Mouse (Mus musculus): Measurements from ENCODE around the gene Sema6d. TPM values are rescaled to one million over a fixed set of nuclear protein-coding genes. Genes with fewer than 3 reads are reported as not detected.
A peak's percentile ranks its signal among the peaks of the same experiment; 100 is the strongest.

Sema6d gene
- polyA plus RNA-seq, 1 experiment from 2014 or later = 41.3 TPM

GRCm38 (mm10) chr2:124458028-124458427 is 368.3 kb downstream of the Sema6d start:
- H3K27ac ChIP-seq (ENCODE audit: low read depth, low read length) = no peak overlapping the region
- H3K4me3 ChIP-seq (ENCODE audit: low read length) = no peak overlapping the region
- 62% methylated on average over 2 of the region's 2 CpGs for WGBS
- H3K27me3 ChIP-seq (replicated peaks; ENCODE audit: control insufficient read depth, insufficient read depth, low read length) = no peaks in the 10 kb centered on the region
- H3K9me3 ChIP-seq (ENCODE audit: control insufficient read depth, low read length) = no peaks in the 10 kb centered on the region
- H3K4me2 ChIP-seq (ENCODE audit: low read length) = no peak overlapping the region
- no peak overlapping the region for H3K9ac ChIP-seq (ENCODE audit: low read depth, low read length)
- no peaks in the 10 kb centered on the region for H3K36me3 ChIP-seq (ENCODE audit: control insufficient read depth, insufficient read depth, low read length)
- H3K4me1 ChIP-seq (ENCODE audit: control insufficient read depth, insufficient read depth, low read depth, low read length) = no peaks in the 10 kb centered on the region; the same call in 1 of the 2 replicates
- ATAC-seq = no peak

- Histone ChIP-seq H3K27ac (ENCODE audit: low read depth, low read length) (0 out of 2 replicates have a peak overlapping the region, but pooled peaks have one; percentile 5), H3K4me3 (ENCODE audit: low read length) (no peak overlapping the region), H3K27me3 (replicated peaks; ENCODE audit: control insufficient read depth, insufficient read depth, low read length) (no peaks in the 10 kb centered on the region), H3K4me2 (ENCODE audit: low read length) (no peak overlapping the region), H3K36me3 (ENCODE audit: control insufficient read depth, insufficient read depth, low read length) (no peaks in the 10 kb centered on the region), H3K9me3 (ENCODE audit: control insufficient read depth, low read length) (no peaks in the 10 kb centered on the region), H3K9ac (ENCODE audit: low read depth, low read length) (no peak overlapping the region), H3K4me1 (ENCODE audit: control insufficient read depth, insufficient read depth, low read depth, low read length) (no peaks in the 10 kb centered on the region; the same call in 1 of the 2 replicates)
- WGBS = 51% methylated on average over 2 of the region's 2 CpGs
- ATAC-seq = no peak
These were observed 371.2 kb downstream of the Sema6d start for GRCm38 (mm10) chr2:124460956-124461355.

GRCm38 (mm10) chr2:124461378-124461851 is 371.6 kb downstream of the Sema6d start:
- Histone ChIP-seq H3K9me3 (ENCODE audit: control insufficient read depth, low read length) (no peaks in the 10 kb centered on the region), H3K4me1 (ENCODE audit: control insufficient read depth, insufficient read depth, low read depth, low read length) (no peaks in the 10 kb centered on the region; the same call in 1 of the 2 replicates), H3K36me3 (ENCODE audit: control insufficient read depth, insufficient read depth, low read length) (no peaks in the 10 kb centered on the region), H3K27me3 (replicated peaks; ENCODE audit: control insufficient read depth, insufficient read depth, low read length) (no peaks in the 10 kb centered on the region), H3K27ac (ENCODE audit: low read depth, low read length) (0 out of 2 replicates have a peak overlapping the region, but pooled peaks have one; percentile 5), H3K4me2 (ENCODE audit: low read length) (no peak overlapping the region), H3K4me3 (ENCODE audit: low read length) (no peak overlapping the region), H3K9ac (ENCODE audit: low read depth, low read length) (no peak overlapping the region)
- 51% methylated on average over 3 of the region's 3 CpGs for WGBS
- ATAC-seq = no peak

- no peaks in the 10 kb centered on the region for H3K36me3 ChIP-seq (ENCODE audit: control insufficient read depth, insufficient read depth, low read length)
- 58% methylated on average over 8 of the region's 8 CpGs for WGBS
- H3K4me2 ChIP-seq (ENCODE audit: low read length) = no peak overlapping the region
These were observed 375.5 kb downstream of the Sema6d start for GRCm38 (mm10) chr2:124465004-124465946.

GRCm38 (mm10) chr2:124467429-124467828 is 377.7 kb downstream of the Sema6d start:
- Histone ChIP-seq H3K9ac (ENCODE audit: low read depth, low read length) (no peak overlapping the region), H3K4me3 (ENCODE audit: low read length) (no peak overlapping the region), H3K27me3 (replicated peaks; ENCODE audit: control insufficient read depth, insufficient read depth, low read length) (no peaks in the 10 kb centered on the region), H3K27ac (ENCODE audit: low read depth, low read length) (no peak overlapping the region), H3K36me3 (ENCODE audit: control insufficient read depth, insufficient read depth, low read length) (no peaks in the 10 kb centered on the region), H3K9me3 (ENCODE audit: control insufficient read depth, low read length) (no peaks in the 10 kb centered on the region), H3K4me1 (ENCODE audit: control insufficient read depth, insufficient read depth, low read depth, low read length) (peaks cover 11% of the 10 kb centered on the region; the same call in 1 of the 2 replicates), H3K4me2 (ENCODE audit: low read length) (no peak overlapping the region)
- ATAC-seq = no peak
- WGBS = 80% methylated on average over 1 of the region's 1 CpGs

More at GRCm38 (mm10) chr2:124465004-124465946, 375.5 kb downstream of the Sema6d start:
- Histone ChIP-seq H3K27ac (ENCODE audit: low read depth, low read length) (no peak overlapping the region), H3K9ac (ENCODE audit: low read depth, low read length) (no peak overlapping the region), H3K9me3 (ENCODE audit: control insufficient read depth, low read length) (no peaks in the 10 kb centered on the region), H3K4me1 (ENCODE audit: control insufficient read depth, insufficient read depth, low read depth, low read length) (peaks cover 8% of the 10 kb centered on the region; the same call in 1 of the 2 replicates), H3K4me3 (ENCODE audit: low read length) (no peak overlapping the region), H3K27me3 (replicated peaks; ENCODE audit: control insufficient read depth, insufficient read depth, low read length) (no peaks in the 10 kb centered on the region)
- no peak for ATAC-seq

- Histone ChIP-seq H3K4me2 (ENCODE audit: low read length) (no peak overlapping the region), H3K4me1 (ENCODE audit: control insufficient read depth, insufficient read depth, low read depth, low read length) (peaks cover 11% of the 10 kb centered on the region), H3K27ac (ENCODE audit: low read depth, low read length) (no peak overlapping the region), H3K9ac (ENCODE audit: low read depth, low read length) (no peak overlapping the region), H3K36me3 (ENCODE audit: control insufficient read depth, insufficient read depth, low read length) (no peaks in the 10 kb centered on the region), H3K27me3 (replicated peaks; ENCODE audit: control insufficient read depth, insufficient read depth, low read length) (no peaks in the 10 kb centered on the region), H3K9me3 (ENCODE audit: control insufficient read depth, low read length) (no peaks in the 10 kb centered on the region), H3K4me3 (ENCODE audit: low read length) (no peak overlapping the region)
- ATAC-seq = peak; percentile 41; the same call in 1 of the 2 replicates
- 50% methylated on average over 10 of the region's 10 CpGs for WGBS
These were observed 380.7 kb downstream of the Sema6d start for GRCm38 (mm10) chr2:124470346-124471042.

- H3K9ac ChIP-seq (ENCODE audit: low read depth, low read length) = no peak overlapping the region
- H3K27me3 ChIP-seq (replicated peaks; ENCODE audit: control insufficient read depth, insufficient read depth, low read length) = no peaks in the 10 kb centered on the region
- ATAC-seq = peak; percentile 41; the same call in 1 of the 2 replicates
- H3K4me3 ChIP-seq (ENCODE audit: low read length) = no peak overlapping the region
- no peak overlapping the region for H3K27ac ChIP-seq (ENCODE audit: low read depth, low read length)
- H3K36me3 ChIP-seq (ENCODE audit: control insufficient read depth, insufficient read depth, low read length) = no peaks in the 10 kb centered on the region
- H3K9me3 ChIP-seq (ENCODE audit: control insufficient read depth, low read length) = no peaks in the 10 kb centered on the region
- WGBS = 40% methylated on average over 6 of the region's 6 CpGs
- no peak overlapping the region for H3K4me2 ChIP-seq (ENCODE audit: low read length)
- H3K4me1 ChIP-seq (ENCODE audit: control insufficient read depth, insufficient read depth, low read depth, low read length) = peaks cover 4% of the 10 kb centered on the region
These were observed 383.1 kb downstream of the Sema6d start for GRCm38 (mm10) chr2:124472674-124473507.

GRCm38 (mm10) chr2:124477904-124478303 is 388.1 kb downstream of the Sema6d start:
- no peak overlapping the region for H3K27ac ChIP-seq (ENCODE audit: low read depth, low read length)
- no peaks in the 10 kb centered on the region for H3K27me3 ChIP-seq (replicated peaks; ENCODE audit: control insufficient read depth, insufficient read depth, low read length)
- H3K9me3 ChIP-seq (ENCODE audit: control insufficient read depth, low read length) = no peaks in the 10 kb centered on the region
- no peak overlapping the region for H3K4me2 ChIP-seq (ENCODE audit: low read length)
- no peaks in the 10 kb centered on the region for H3K36me3 ChIP-seq (ENCODE audit: control insufficient read depth, insufficient read depth, low read length)
- ATAC-seq = no peak
- H3K9ac ChIP-seq (ENCODE audit: low read depth, low read length) = no peak overlapping the region
- no peak overlapping the region for H3K4me3 ChIP-seq (ENCODE audit: low read length)
- H3K4me1 ChIP-seq (ENCODE audit: control insufficient read depth, insufficient read depth, low read depth, low read length) = no peaks in the 10 kb centered on the region; the same call in 1 of the 2 replicates

Data from hindbrain, embryonic 16.5 days (tissue).